Mouse (Mus musculus) MEL (cell line): ENCODE results near the gene Hmcn2. TPM values are rescaled to one million over a fixed set of nuclear protein-coding genes. Genes with fewer than 3 reads are reported as not detected.

ENCODE experiments used
- DNase-seq: peaks from one replicate; pipeline ENCODE4 v3.0.0; 2011; ENCODE audit warnings: low read depth, low spot score
- H3K27ac ChIP-seq: 2 replicates; pipeline ENCODE4 v1.5.1; 2012; ENCODE audit warnings: low read depth, mild to moderate bottlenecking, control low read depth, low read length, moderate library complexity; ENCODE audit not compliant: control insufficient read depth
- H3K27me3 ChIP-seq, 2 experiments: fragments of 150-350 bp in 1 of 2; sonication (generic) in 1 of 2; 2 replicates each; pipeline ENCODE4 v1.6.1; 2012; ENCODE audit warnings: low read length in 2 of 2, mild to moderate bottlenecking in 2 of 2, improper control_type of control experiment in 1 of 2, moderate library complexity in 1 of 2; ENCODE audit not compliant: insufficient read depth in 2 of 2, control insufficient read depth in 1 of 2
- H3K36me3 ChIP-seq, 2 experiments: 2 replicates each; pipeline ENCODE4 v1.6.1; 2012 to 2014; ENCODE audit warnings: low read length in 2 of 2, improper control_type of control experiment in 1 of 2, inconsistent platforms in 1 of 2, mild to moderate bottlenecking in 1 of 2; ENCODE audit not compliant: insufficient read depth in 2 of 2, control insufficient read depth in 1 of 2
- H3K4me1 ChIP-seq, 2 experiments: fragments of 150-350 bp in 1 of 2; sonication (generic) in 1 of 2; 2 replicates each; pipeline ENCODE4 v1.6.1; 2012; ENCODE audit warnings: low read length in 2 of 2, improper control_type of control experiment in 1 of 2, mild to moderate bottlenecking in 1 of 2; ENCODE audit not compliant: insufficient read depth in 2 of 2, control insufficient read depth in 1 of 2
- H3K4me3 ChIP-seq, 2 experiments: fragments of 150-350 bp in 1 of 2; sonication (generic) in 1 of 2; 2 replicates each; pipeline ENCODE4 v1.5.1; 2012; ENCODE audit warnings: low read depth in 2 of 2, low read length in 2 of 2, mild to moderate bottlenecking in 2 of 2, moderate library complexity in 2 of 2, control low read depth in 1 of 2, improper control_type of control experiment in 1 of 2; ENCODE audit not compliant: control insufficient read depth in 1 of 2, insufficient read depth in 1 of 2
- H3K79me2 ChIP-seq: 2 replicates; pipeline ENCODE4 v1.6.1; 2012; ENCODE audit warnings: mild to moderate bottlenecking, low read length, moderate library complexity; ENCODE audit not compliant: control insufficient read depth, poor library complexity, insufficient read depth
- H3K9ac ChIP-seq: 2 replicates; pipeline ENCODE4 v1.6.1; 2012; ENCODE audit warnings: low read depth, mild to moderate bottlenecking, control low read depth, low read length, moderate library complexity; ENCODE audit not compliant: control insufficient read depth, poor library complexity, severe bottlenecking
- H3K9me3 ChIP-seq: fragments of 150-350 bp; sonication (generic); replicated peaks from 2 replicates; pipeline ENCODE4 v1.6.1; 2012; ENCODE audit warnings: mild to moderate bottlenecking, low read length, improper control_type of control experiment, moderate library complexity; ENCODE audit not compliant: insufficient read depth
- CHD1 ChIP-seq: IDR thresholded peaks from 2 replicates; pipeline ENCODE4 v1.6.1; 2012; ENCODE audit warnings: low read depth, mild to moderate bottlenecking, inconsistent platforms, low read length, improper control_type of control experiment
- CHD2 ChIP-seq: IDR thresholded peaks from 2 replicates; pipeline ENCODE4 v1.6.1; 2011; ENCODE audit warnings: low read length, improper control_type of control experiment
- E2F4 ChIP-seq: IDR thresholded peaks from 2 replicates; pipeline ENCODE4 v1.6.1; 2011; ENCODE audit warnings: low read depth, low read length, improper control_type of control experiment, borderline replicate concordance
- ELF1 ChIP-seq: IDR thresholded peaks from 2 replicates; pipeline ENCODE4 v1.6.1; 2014; ENCODE audit warnings: low read depth, mild to moderate bottlenecking, inconsistent platforms, low read length, improper control_type of control experiment, moderate library complexity
- EP300 ChIP-seq, 2 experiments: IDR thresholded peaks; 2 replicates each; pipeline ENCODE4 v1.6.1; 2011; ENCODE audit warnings: improper control_type of control experiment in 2 of 2, low read length in 2 of 2, low read depth in 1 of 2, mild to moderate bottlenecking in 1 of 2
- ETS1 ChIP-seq: IDR thresholded peaks from 2 replicates; pipeline ENCODE4 v1.6.1; 2012; ENCODE audit warnings: low read depth, mild to moderate bottlenecking, inconsistent platforms, low read length, improper control_type of control experiment, moderate library complexity
- JUND ChIP-seq: IDR thresholded peaks from 2 replicates; pipeline ENCODE4 v1.6.1; 2011; ENCODE audit warnings: low read depth, mild to moderate bottlenecking, improper control_type of control experiment, low read length
- MAFK ChIP-seq: IDR thresholded peaks from 2 replicates; pipeline ENCODE4 v1.6.1; 2011; ENCODE audit warnings: low read depth, mild to moderate bottlenecking, low read length, improper control_type of control experiment, borderline replicate concordance
- MAX ChIP-seq: IDR thresholded peaks from 2 replicates; pipeline ENCODE4 v1.6.1; 2011; ENCODE audit warnings: low read length, improper control_type of control experiment
- MAZ ChIP-seq: IDR thresholded peaks from 2 replicates; pipeline ENCODE4 v1.6.1; 2012; ENCODE audit warnings: low read depth, mild to moderate bottlenecking, inconsistent platforms, low read length, improper control_type of control experiment
- MEF2A ChIP-seq: IDR thresholded peaks from 2 replicates; pipeline ENCODE4 v1.6.1; 2014; ENCODE audit warnings: low read depth, mild to moderate bottlenecking, inconsistent platforms, low read length, improper control_type of control experiment; ENCODE audit not compliant: poor library complexity, insufficient replicate concordance, severe bottlenecking; ENCODE audit errors: extremely low read depth
- MXI1 ChIP-seq: IDR thresholded peaks from 2 replicates; pipeline ENCODE4 v1.6.1; 2011; ENCODE audit warnings: mild to moderate bottlenecking, low read depth, low read length, improper control_type of control experiment
- MYB ChIP-seq: IDR thresholded peaks from 2 replicates; pipeline ENCODE4 v1.6.1; 2011; ENCODE audit warnings: mild to moderate bottlenecking, low read depth, low read length, improper control_type of control experiment
- MYC ChIP-seq: IDR thresholded peaks from 2 replicates; pipeline ENCODE4 v1.6.1; 2011; ENCODE audit warnings: low read depth, mild to moderate bottlenecking, low read length, improper control_type of control experiment, moderate library complexity
- NELFE ChIP-seq: IDR thresholded peaks from 2 replicates; pipeline ENCODE4 v1.6.1; 2011; ENCODE audit warnings: low read depth, low read length, improper control_type of control experiment
- POLR2AphosphoS5 ChIP-seq: IDR thresholded peaks from 2 replicates; pipeline ENCODE4 v1.6.1; 2012; ENCODE audit warnings: low read depth, borderline replicate concordance, mild to moderate bottlenecking, inconsistent platforms, low read length, moderate library complexity, mixed read lengths
- SIN3A ChIP-seq: IDR thresholded peaks from 2 replicates; pipeline ENCODE4 v1.6.1; 2012; ENCODE audit warnings: low read length, improper control_type of control experiment, inconsistent platforms
- TBP ChIP-seq: IDR thresholded peaks from 2 replicates; pipeline ENCODE4 v1.8.0; 2011; ENCODE audit warnings: low read depth, low read length, improper control_type of control experiment
- TCF12 ChIP-seq: IDR thresholded peaks from 2 replicates; pipeline ENCODE4 v1.6.1; 2014; ENCODE audit warnings: low read depth, mild to moderate bottlenecking, inconsistent platforms, low read length, improper control_type of control experiment, moderate library complexity
- ZKSCAN1 ChIP-seq: IDR thresholded peaks from 2 replicates; pipeline ENCODE4 v1.6.1; 2012; ENCODE audit warnings: low read depth, mild to moderate bottlenecking, inconsistent platforms, low read length, improper control_type of control experiment, moderate library complexity
- polyA plus RNA-seq, 2 experiments: library from polyadenylated mRNA; stranded (reverse) in 1 of 2; unstranded in 1 of 2; fragments of >175 nt in 1 of 2; fragments of >200 nt in 1 of 2; gene quantifications; 2 replicates each; pipeline versions ENCODE4 v1.2.1 to v1.2.4; 2012; ENCODE audit warnings: low replicate concordance in 2 of 2, low read depth in 1 of 2; ENCODE audit not compliant: insufficient read length in 2 of 2, insufficient read depth in 1 of 2, missing spikeins in 1 of 2
- total RNA-seq: library from RNA; depleted of rRNA; stranded (reverse); fragments of 300-350 nt; gene quantifications from 2 replicates; pipeline ENCODE4 v1.2.3, GENCODE M21; 2012

The Hmcn2 gene
- total and polyA plus RNA-seq, 3 experiments: 0.18 TPM; not detected in 2

- no peaks in the 10 kb centered on the region for H3K27me3 ChIP-seq
- H3K4me1 ChIP-seq: peaks cover 6 to 23% of the 10 kb centered on the region in 2 experiments
- TF ChIP-seq NELFE: no peak
- TF ChIP-seq ZKSCAN1: no peak
- H3K27ac ChIP-seq: no peak overlapping the region
- H3K79me2 ChIP-seq: no peaks in the 10 kb centered on the region
- H3K9ac ChIP-seq: no peak overlapping the region
- no peaks in the 10 kb centered on the region for H3K9me3 ChIP-seq
- no peak overlapping the region for H3K4me3 ChIP-seq
- DNase-seq: no peak
- H3K36me3 ChIP-seq: peaks cover 0 to 6% of the 10 kb centered on the region in 2 experiments; a peak in 1 of 4 replicates
Measured at GRCm38 (mm10) chr2:31446456-31446855, 132.2 kb downstream of the Hmcn2 start.

GRCm38 (mm10) chr2:31447536-31447935, 133.3 kb downstream of the Hmcn2 start:
- Histone ChIP-seq H3K4me3 (no peak overlapping the region), H3K27me3 (no peaks in the 10 kb centered on the region), H3K79me2 (no peaks in the 10 kb centered on the region), H3K4me1 (peaks cover 6 to 19% of the 10 kb centered on the region in 2 experiments), H3K27ac (peak overlapping the region; percentile 57), H3K36me3 (peaks cover 0 to 6% of the 10 kb centered on the region in 2 experiments; a peak in 1 of 4 replicates), H3K9ac (peak overlapping the region; percentile 27), H3K9me3 (no peaks in the 10 kb centered on the region)
- peak; percentile 48; the same call in 1 of the 2 replicates for TF ChIP-seq ELF1
- TF ChIP-seq MAFK: no peak
- peak; percentile 57; the same call in 1 of the 2 replicates for TF ChIP-seq TCF12
- TF ChIP-seq JUND: no peak
- TF ChIP-seq MAZ: 0 out of 2 replicates have a peak, but pooled peaks have one; percentile 41
- TF ChIP-seq MYB: peak; percentile 64
- TF ChIP-seq ETS1: peak; percentile 73
- no peak for TF ChIP-seq CHD1
- peak; percentile 83 for TF ChIP-seq MAX
- peak; percentile 34; the same call in 1 of the 2 replicates for TF ChIP-seq NELFE
- peak; percentile 68 for TF ChIP-seq MXI1
- TF ChIP-seq SIN3A: peak; percentile 67
- no peak for TF ChIP-seq MEF2A
- TF ChIP-seq EP300 (IDR thresholded peaks at IDR 0.05; ENCODE audit: low read depth in 1 of 2, low read length in 2 of 2): peak; percentile 31 to 80; a peak in 3 of 4 replicates
- no peak for TF ChIP-seq POLR2AphosphoS5
- TF ChIP-seq E2F4: no peak
- peak; percentile 90 for TF ChIP-seq MYC
- no peak for TF ChIP-seq CHD2
- peak; percentile 33; the same call in 1 of the 2 replicates for TF ChIP-seq TBP
- peak; percentile 84 for DNase-seq
